Mouse (Mus musculus) liver, embryonic 14.5 days (tissue): Measurements from ENCODE around the gene Crim1. TPM values are rescaled to one million over a fixed set of nuclear protein-coding genes. Genes with fewer than 3 reads are reported as not detected.

ENCODE experiments used
- ATAC-seq: fragments of 200-750 bp; cut with Nextera tagmentation; 2 replicates; pipeline ENCODE4 v1.8.0; 2017; ENCODE audit warnings: moderate number of reproducible peaks, mild to moderate bottlenecking, moderate library complexity; ENCODE audit not compliant: insufficient read depth
- DNase-seq, 3 experiments: peaks; one replicate each; pipeline ENCODE4 v3.0.0-alpha.2; 2012 to 2013; ENCODE audit warnings: low read depth in 3 of 3, low spot score in 3 of 3
- H3K27ac ChIP-seq: fragments of 300-500 bp; sonication (generic); 2 replicates; pipeline ENCODE4 v1.5.1; 2014; ENCODE audit warnings: moderate library complexity, mild to moderate bottlenecking, control low read depth, inconsistent platforms
- H3K27me3 ChIP-seq: fragments of 300-500 bp; sonication (generic); 2 replicates; pipeline ENCODE4 v1.6.1; 2014; ENCODE audit warnings: mild to moderate bottlenecking, low read length, moderate library complexity; ENCODE audit not compliant: control insufficient read depth, insufficient read depth
- H3K36me3 ChIP-seq: fragments of 300-500 bp; sonication (generic); replicated peaks from 2 replicates; pipeline ENCODE4 v1.6.1; 2014; ENCODE audit warnings: low read depth; ENCODE audit not compliant: control insufficient read depth, insufficient read depth
- H3K4me1 ChIP-seq, 2 experiments: fragments of 200-500 bp in 1 of 2; fragments of 300-500 bp in 1 of 2; sonication (generic) in 1 of 2; replicated peaks; 2 replicates each; pipeline ENCODE4 v1.6.1; 2012 to 2014; ENCODE audit warnings: antibody characterized with exemption in 1 of 2, inconsistent platforms in 1 of 2, low read length in 1 of 2; ENCODE audit not compliant: control insufficient read depth in 2 of 2, insufficient read depth in 2 of 2
- H3K4me2 ChIP-seq: fragments of 300-500 bp; sonication (generic); 2 replicates; pipeline ENCODE4 v1.6.1; 2014; ENCODE audit warnings: low read depth, mild to moderate bottlenecking, control low read depth, moderate library complexity
- H3K4me3 ChIP-seq, 2 experiments: fragments of 200-500 bp in 1 of 2; fragments of 300-500 bp in 1 of 2; sonication (generic) in 1 of 2; 2 replicates each; pipeline ENCODE4 v1.5.1; 2012 to 2014; ENCODE audit warnings: low read depth in 2 of 2, low read length in 2 of 2, mild to moderate bottlenecking in 2 of 2, control low read depth in 1 of 2, inconsistent platforms in 1 of 2, moderate library complexity in 1 of 2; ENCODE audit not compliant: insufficient read depth in 1 of 2
- H3K9ac ChIP-seq: fragments of 300-500 bp; sonication (generic); replicated peaks from 2 replicates; pipeline ENCODE4 v1.6.1; 2014; ENCODE audit warnings: mild to moderate bottlenecking, control low read depth, moderate library complexity
- H3K9me3 ChIP-seq: fragments of 300-500 bp; sonication (generic); 2 replicates; pipeline ENCODE4 v1.6.1; 2016; ENCODE audit warnings: low read length, mixed read lengths; ENCODE audit not compliant: control insufficient read depth
- CTCF ChIP-seq: IDR thresholded peaks from 2 replicates; pipeline ENCODE4 v1.5.1; 2016; ENCODE audit warnings: antibody characterized with exemption, low read depth, control low read depth
- EP300 ChIP-seq: IDR thresholded peaks from 2 replicates; pipeline ENCODE4 v1.6.1; 2016; ENCODE audit warnings: antibody characterized with exemption, low read depth
- WGBS: fragments of 180-500 bp; shearing (Covaris S2); extraction: QIAGEN DNeasy Blood & Tissue Kit; methylation state at CpG from one replicate; pipeline ENCODE4 v1.1.7; 2014; ENCODE audit not compliant: insufficient replicate concordance; 5-methylcytosine and 5-hydroxymethylcytosine counted together
- polyA plus RNA-seq, 2 experiments: library from polyadenylated mRNA; depleted of rRNA in 1 of 2; stranded (reverse) in 1 of 2; unstranded in 1 of 2; fragments of >200 nt; fragmentation: Nextera tagmentation in 1 of 2; extraction: Ambion mirVana in 1 of 2; gene quantifications; 2 replicates each; pipeline versions ENCODE4 v1.2.1 to v1.2.3; 2012 to 2014

Crim1 gene
- polyA plus RNA-seq, 2 experiments: 0.74 to 0.95 TPM

GRCm38 (mm10) chr17:78351676-78352499 is 151.8 kb downstream of the Crim1 start:
- no peaks in the 10 kb centered on the region for H3K36me3 ChIP-seq
- no peaks in the 10 kb centered on the region for H3K9me3 ChIP-seq
- TF ChIP-seq CTCF (no peak), EP300 (no peak)
- H3K4me1 ChIP-seq: no peaks in the 10 kb centered on the region
- H3K27me3 ChIP-seq: no peaks in the 10 kb centered on the region
- H3K4me3 ChIP-seq: no peak overlapping the region
- 66% methylated on average over 12 of the region's 12 CpGs for WGBS
- no peak for ATAC-seq
- no peak overlapping the region for H3K27ac ChIP-seq
- DNase-seq: no peak
- no peak overlapping the region for H3K9ac ChIP-seq
- no peak overlapping the region for H3K4me2 ChIP-seq

- ATAC-seq: no peak
- Histone ChIP-seq H3K36me3 (no peaks in the 10 kb centered on the region), H3K9me3 (no peaks in the 10 kb centered on the region), H3K9ac (no peak overlapping the region), H3K4me3 (no peak overlapping the region), H3K4me2 (no peak overlapping the region), H3K27ac (no peak overlapping the region), H3K27me3 (no peaks in the 10 kb centered on the region), H3K4me1 (no peaks in the 10 kb centered on the region)
- no peak for DNase-seq
- 43% methylated on average over 3 of the region's 3 CpGs for WGBS
- TF ChIP-seq EP300 (no peak), CTCF (no peak)
Measured at GRCm38 (mm10) chr17:78352500-78352855, 152.4 kb downstream of the Crim1 start.

GRCm38 (mm10) chr17:78354411-78354810 is 154.4 kb downstream of the Crim1 start:
- 60% methylated on average over 2 of the region's 2 CpGs for WGBS
- no peak overlapping the region for H3K4me3 ChIP-seq
- H3K36me3 ChIP-seq: no peaks in the 10 kb centered on the region
- H3K27ac ChIP-seq: no peak overlapping the region
- H3K27me3 ChIP-seq: no peaks in the 10 kb centered on the region
- no peaks in the 10 kb centered on the region for H3K9me3 ChIP-seq
- H3K4me2 ChIP-seq: no peak overlapping the region
- TF ChIP-seq EP300: no peak
- no peak for TF ChIP-seq CTCF
- ATAC-seq (no peak), DNase-seq (no peak)
- no peak overlapping the region for H3K9ac ChIP-seq
- no peaks in the 10 kb centered on the region for H3K4me1 ChIP-seq

DNA sequence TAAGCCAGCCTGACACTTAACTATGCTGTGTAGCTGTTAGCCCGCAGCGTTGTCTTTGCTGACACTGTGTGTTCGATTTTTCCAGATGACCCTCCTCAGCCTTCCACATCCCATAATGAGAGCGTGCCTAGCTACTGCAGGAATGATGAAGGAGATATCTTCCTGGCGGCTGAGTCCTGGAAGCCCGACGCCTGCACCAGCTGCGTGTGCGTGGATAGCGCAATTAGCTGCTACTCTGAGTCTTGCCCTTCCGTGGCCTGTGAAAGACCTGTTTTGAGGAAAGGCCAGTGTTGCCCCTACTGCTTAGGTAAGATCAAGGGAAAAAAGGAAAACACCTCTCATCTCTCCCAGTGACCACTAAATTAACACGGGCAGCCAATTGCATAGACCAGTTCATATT is 154.8 kb downstream of the Crim1 start:
- Histone ChIP-seq H3K36me3 (no peaks in the 10 kb centered on the region), H3K27me3 (no peaks in the 10 kb centered on the region)

DNA sequence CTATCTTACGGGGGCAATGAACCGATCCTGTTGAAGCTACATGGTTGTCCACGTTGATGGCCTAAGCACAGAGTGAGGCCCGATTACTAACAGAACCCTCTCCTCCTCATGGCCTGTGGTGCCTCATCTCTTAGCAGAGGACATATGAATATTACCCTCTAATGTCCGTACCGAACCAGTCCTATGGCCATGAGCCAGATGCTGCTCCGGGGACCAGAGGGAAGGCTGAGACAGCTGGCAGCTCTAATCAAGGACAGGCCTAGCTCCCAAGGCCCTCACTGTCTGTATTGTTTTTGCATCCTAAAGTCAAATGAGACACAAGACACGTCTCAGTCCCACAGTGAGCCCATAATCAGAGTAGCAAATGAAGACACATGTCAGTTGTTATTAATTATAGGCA is 155.6 kb downstream of the Crim1 start:
- H3K36me3 ChIP-seq: no peaks in the 10 kb centered on the region
- H3K4me1 ChIP-seq: no peaks in the 10 kb centered on the region
- no peaks in the 10 kb centered on the region for H3K9me3 ChIP-seq
- no peak overlapping the region for H3K9ac ChIP-seq
- DNase-seq (no peak), ATAC-seq (no peak)
- H3K27me3 ChIP-seq: no peaks in the 10 kb centered on the region
- H3K4me2 ChIP-seq: no peak overlapping the region
- H3K27ac ChIP-seq: no peak overlapping the region
- no peak for TF ChIP-seq EP300
- TF ChIP-seq CTCF: no peak
- no peak overlapping the region for H3K4me3 ChIP-seq
- WGBS: 83% methylated on average over 8 of the region's 8 CpGs

More for the DNA sequence above, 154.8 kb downstream of the Crim1 start:
- H3K4me1 ChIP-seq: no peaks in the 10 kb centered on the region
- TF ChIP-seq EP300: no peak
- TF ChIP-seq CTCF: no peak
- no peaks in the 10 kb centered on the region for H3K9me3 ChIP-seq
- no peak overlapping the region for H3K4me2 ChIP-seq
- 85% methylated on average over 12 of the region's 12 CpGs for WGBS
- no peak overlapping the region for H3K27ac ChIP-seq
- no peak for ATAC-seq
- no peak overlapping the region for H3K4me3 ChIP-seq
- DNase-seq: no peak
- H3K9ac ChIP-seq: no peak overlapping the region
